Mouse (Mus musculus) urinary bladder, adult 18-20 months (tissue): ENCODE results near the gene Lhx5.

Experiments
- DNase-seq, 2 experiments: peaks; one replicate each; pipeline ENCODE4 v3.0.0; 2022; ENCODE audit warnings: low spot score in 2 of 2, mixed read lengths in 2 of 2

Gene Lhx5

GRCm38 (mm10) chr5:120431649-120432485 is at the start of gene Lhx5:
TSS of gene Lhx5 (plus strand) at chr5:120431699.
- no peak for DNase-seq

GRCm38 (mm10) chr5:120386361-120386760 is 45.1 kb upstream of the Lhx5 start:
- no peak for DNase-seq

- no peak for DNase-seq
Observed at GRCm38 (mm10) chr5:120388765-120389164, 42.7 kb upstream of the Lhx5 start.

GRCm38 (mm10) chr5:120389973-120390372 is 41.5 kb upstream of the Lhx5 start:
- DNase-seq = no peak

DNA sequence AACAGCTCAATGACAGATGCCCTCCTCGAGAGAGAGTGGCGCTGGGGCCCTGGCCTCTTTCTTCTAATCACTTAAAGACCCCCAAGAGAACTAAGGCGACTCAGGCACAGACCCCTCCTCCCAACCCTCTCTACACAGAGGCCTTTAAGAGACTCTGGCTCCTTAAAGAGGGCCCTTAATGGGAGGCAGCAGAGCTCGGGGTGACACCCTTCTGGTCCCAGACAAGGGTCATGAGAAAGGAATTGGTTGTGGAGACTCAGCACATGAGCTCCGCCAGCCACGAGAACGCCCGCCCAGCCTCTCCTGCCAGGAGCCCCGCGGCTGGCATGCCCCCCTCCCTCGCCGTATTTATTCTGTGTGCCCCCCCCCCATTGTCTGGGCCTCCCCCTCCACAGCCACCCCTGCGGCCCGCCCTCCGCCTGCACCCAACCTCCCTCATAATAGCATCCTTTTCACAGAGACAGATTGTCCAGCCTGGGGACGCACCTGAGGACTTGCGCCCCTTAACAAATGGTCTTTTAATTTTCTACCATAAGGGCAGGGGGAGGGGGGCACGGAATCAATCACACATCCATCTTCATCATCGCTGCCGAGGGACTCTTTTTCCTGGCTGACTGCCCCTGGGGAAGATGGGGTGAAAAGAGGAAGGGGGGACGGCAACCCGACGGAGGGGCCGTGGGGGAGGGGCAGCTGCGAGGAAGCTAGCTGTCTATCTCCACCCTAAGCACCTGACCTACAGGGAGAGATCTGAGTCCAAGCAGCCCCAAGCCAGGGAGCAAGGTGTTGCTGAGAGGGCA is 37.4 kb upstream of the Lhx5 start:
- no peak for DNase-seq

GRCm38 (mm10) chr5:120397988-120398387 is 33.5 kb upstream of the Lhx5 start:
- no peak for DNase-seq

- DNase-seq = no peak
Observed at GRCm38 (mm10) chr5:120404831-120405591, 26.5 kb upstream of the Lhx5 start.

- no peak for DNase-seq
Observed at GRCm38 (mm10) chr5:120408933-120409332, 22.6 kb upstream of the Lhx5 start.

DNA sequence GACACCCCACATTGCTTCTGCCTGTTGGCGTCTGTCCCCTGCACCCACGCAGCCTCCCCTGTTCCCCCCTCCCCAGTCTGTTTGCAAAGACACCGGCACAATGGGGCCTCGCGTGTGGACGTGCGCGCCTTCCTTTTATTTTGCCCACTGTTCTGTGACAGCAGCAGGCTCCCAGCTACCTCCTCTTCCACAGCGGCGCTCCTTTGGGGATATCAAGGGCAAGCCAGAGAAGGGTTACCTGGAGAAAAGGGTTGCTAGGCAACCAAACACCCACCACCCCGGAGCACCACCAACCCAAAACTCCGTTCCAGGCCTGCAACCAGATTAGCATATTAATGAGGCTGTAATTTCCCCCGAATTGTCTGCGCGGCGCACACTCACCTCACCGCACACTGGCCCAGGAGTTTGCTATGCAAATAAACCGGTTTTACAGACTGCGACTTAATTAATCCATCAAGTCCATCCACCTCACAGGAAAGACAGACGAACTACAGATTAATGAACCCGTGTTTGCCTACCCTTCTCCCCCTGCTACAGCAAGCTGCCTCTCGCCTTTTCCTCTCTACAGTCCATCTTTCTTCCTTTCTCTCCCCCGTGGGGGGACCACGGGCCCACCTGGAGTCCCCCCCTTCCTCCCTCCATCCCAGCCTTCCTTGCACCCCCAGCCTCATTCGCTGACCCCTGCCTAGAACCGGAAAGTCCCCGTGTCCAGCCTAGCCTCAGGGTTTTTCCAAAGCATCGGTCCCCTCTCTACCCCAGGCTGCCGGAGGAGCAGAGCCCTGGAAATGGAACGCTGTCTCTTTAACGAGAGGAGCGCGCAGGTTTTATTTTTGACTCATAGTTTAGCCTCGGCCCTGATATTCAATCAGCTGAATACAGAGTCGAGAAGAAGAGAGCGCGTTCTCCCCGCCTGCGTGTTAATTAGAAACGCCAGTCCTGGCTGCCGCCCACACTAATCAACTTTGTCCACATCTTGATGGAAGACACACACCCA is 21.8 kb upstream of the Lhx5 start:
- no peak for DNase-seq

GRCm38 (mm10) chr5:120413436-120413835 is 18.1 kb upstream of the Lhx5 start:
- DNase-seq = no peak

DNA sequence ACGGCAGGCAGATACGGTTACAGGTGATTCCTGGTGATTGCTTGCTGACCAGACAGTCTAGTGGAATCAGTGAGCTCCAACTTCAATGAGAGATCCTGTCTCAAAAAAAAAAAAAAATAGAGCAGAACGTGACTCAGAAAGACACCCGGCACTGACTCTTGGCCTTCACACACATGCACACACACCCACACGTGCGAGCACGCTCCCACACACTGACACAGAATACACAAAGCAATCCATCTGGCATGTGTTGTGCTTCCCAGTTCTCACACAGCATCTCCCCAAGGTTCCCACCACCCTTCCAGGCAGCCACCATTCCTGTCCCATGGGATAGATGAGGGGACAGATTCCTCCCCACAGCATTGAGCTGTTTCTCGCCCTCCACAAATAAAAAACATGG is 11.4 kb upstream of the Lhx5 start:
- no peak for DNase-seq

DNA sequence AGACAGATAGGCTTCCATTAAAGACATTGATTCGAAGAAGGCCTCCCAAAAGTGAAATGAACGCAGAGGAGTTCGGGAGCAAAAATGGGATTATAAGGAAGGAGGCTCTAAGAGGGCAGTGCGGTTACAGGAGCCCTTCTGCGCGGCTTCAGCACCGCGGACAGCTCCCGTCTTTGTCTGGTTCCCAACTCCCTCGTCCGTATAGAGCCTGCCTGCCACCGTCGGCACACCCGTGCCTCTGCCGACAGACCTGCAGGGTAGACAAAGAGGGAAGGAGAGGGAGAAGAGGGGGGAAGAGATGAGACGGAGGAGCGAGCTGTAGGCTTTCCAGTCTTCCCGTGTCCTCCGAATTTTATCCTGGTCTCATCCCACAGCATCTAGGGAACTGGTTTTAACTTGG is 7.5 kb upstream of the Lhx5 start:
- DNase-seq = peak; percentile 25 to 68

- DNase-seq = no peak
Observed at GRCm38 (mm10) chr5:120424657-120425056, 6.8 kb upstream of the Lhx5 start.

- no peak for DNase-seq
Observed at GRCm38 (mm10) chr5:120425711-120426110, 5.8 kb upstream of the Lhx5 start.

GRCm38 (mm10) chr5:120426572-120426971 is 4.9 kb upstream of the Lhx5 start:
- DNase-seq = no peak

GRCm38 (mm10) chr5:120427451-120427938 is 4.0 kb upstream of the Lhx5 start:
- no peak for DNase-seq

DNA sequence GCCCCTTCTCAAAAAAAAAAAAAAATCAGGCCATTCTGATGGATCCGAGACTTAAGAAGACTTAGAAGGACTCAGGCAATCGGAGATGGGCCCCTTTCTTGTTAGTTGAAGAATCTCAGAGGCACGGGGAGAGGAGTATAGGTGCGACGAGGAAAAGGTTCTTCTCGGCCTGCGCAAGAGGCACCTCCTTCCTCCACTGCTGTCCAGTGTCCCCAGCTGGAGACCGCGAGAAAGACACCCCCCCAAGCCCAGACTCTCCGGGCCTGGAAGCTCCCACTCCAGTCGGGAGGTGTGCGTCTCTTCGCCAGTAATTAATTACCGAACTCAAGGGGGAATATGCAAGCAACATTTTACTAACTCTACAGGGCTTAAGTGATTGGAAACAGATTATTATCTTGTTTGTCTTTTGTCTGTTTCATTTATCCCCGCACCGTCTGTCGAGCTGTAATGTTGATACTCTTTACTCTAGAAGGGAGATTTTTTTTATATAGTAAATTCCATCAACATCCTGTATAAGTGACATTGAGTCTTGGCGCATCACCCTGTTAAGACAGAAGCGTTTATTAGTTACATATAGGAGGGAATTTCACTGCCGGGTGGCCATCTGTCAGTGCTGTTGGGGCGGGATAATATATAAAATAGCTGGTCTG is 3.2 kb upstream of the Lhx5 start:
- DNase-seq = no peak

DNA sequence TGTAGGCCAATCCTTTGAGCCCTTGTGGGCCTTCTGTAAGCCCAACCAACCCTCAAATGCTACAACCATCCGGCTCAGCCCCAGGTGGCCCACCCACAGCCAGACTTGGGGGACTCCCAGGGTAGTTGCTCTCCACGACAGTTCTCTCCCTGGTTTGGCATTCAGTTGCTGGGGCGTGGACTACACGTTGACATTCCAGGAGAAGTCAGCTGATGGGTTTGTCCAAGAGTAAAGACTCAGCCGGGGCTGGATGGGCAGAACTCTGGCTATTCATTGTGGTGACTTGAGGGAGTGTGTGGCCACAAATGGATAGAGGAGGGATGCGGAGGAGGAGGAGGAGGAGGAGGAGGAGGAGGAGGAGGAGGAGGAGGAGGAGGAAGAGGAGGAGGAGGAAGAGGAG is 2.5 kb upstream of the Lhx5 start:
- no peak for DNase-seq

GRCm38 (mm10) chr5:120429692-120430091 is 1.8 kb upstream of the Lhx5 start:
- DNase-seq = no peak

- DNase-seq = no peak
Observed at GRCm38 (mm10) chr5:120431001-120431583, 407 bp upstream of the Lhx5 start.
